Mouse (Mus musculus) hindbrain, postnatal 0 days (tissue): ENCODE results near the gene Col4a2. TPM values are rescaled to one million over a fixed set of nuclear protein-coding genes. Genes with fewer than 3 reads are reported as not detected.

Experiments used
- ATAC-seq: fragments of 200-750 bp; cut with Nextera tagmentation; 2 replicates; pipeline ENCODE4 v1.8.0; 2017; ENCODE audit warnings: mild to moderate bottlenecking, moderate TSS enrichment, moderate library complexity
- DNase-seq: peaks from one replicate; pipeline ENCODE4 v3.0.0-alpha.2; 2015; ENCODE audit warnings: low spot score
- H3K27ac ChIP-seq: fragments of 300-500 bp; sonication (generic); 2 replicates; pipeline ENCODE4 v1.5.1; 2014; ENCODE audit warnings: mild to moderate bottlenecking
- H3K27me3 ChIP-seq: fragments of 300-500 bp; sonication (generic); 2 replicates; pipeline ENCODE4 v1.6.1; 2014; ENCODE audit warnings: low read length, mixed read lengths; ENCODE audit not compliant: insufficient read depth
- H3K36me3 ChIP-seq: fragments of 300-500 bp; sonication (generic); 2 replicates; pipeline ENCODE4 v1.6.1; 2014; ENCODE audit warnings: low read length, mixed read lengths; ENCODE audit not compliant: insufficient read depth
- H3K4me1 ChIP-seq: fragments of 300-500 bp; sonication (generic); 2 replicates; pipeline ENCODE4 v1.6.1; 2014; ENCODE audit warnings: antibody characterized with exemption, low read length, mixed read lengths; ENCODE audit not compliant: insufficient read depth
- H3K4me2 ChIP-seq: fragments of 300-500 bp; sonication (generic); 2 replicates; pipeline ENCODE4 v1.6.1; 2014; ENCODE audit warnings: low read depth, mild to moderate bottlenecking, low read length, moderate library complexity, mixed read lengths
- H3K4me3 ChIP-seq: fragments of 300-500 bp; sonication (generic); 2 replicates; pipeline ENCODE4 v1.5.1; 2014; ENCODE audit warnings: low read length
- H3K9ac ChIP-seq: fragments of 300-500 bp; sonication (generic); replicated peaks from 2 replicates; pipeline ENCODE4 v1.6.1; 2014; ENCODE audit warnings: mild to moderate bottlenecking, low read length, moderate library complexity, mixed read lengths
- H3K9me3 ChIP-seq: fragments of 300-500 bp; sonication (generic); 2 replicates; pipeline ENCODE4 v1.6.1; 2016; ENCODE audit warnings: low read length, mixed read lengths
- CTCF ChIP-seq: IDR thresholded peaks from 2 replicates; pipeline ENCODE4 v1.5.1; 2016; ENCODE audit warnings: antibody characterized with exemption, control low read depth, low read depth
- WGBS: fragments of 180-500 bp; shearing (Covaris S2); extraction: QIAGEN DNeasy Blood & Tissue Kit; methylation state at CpG from one replicate; pipeline ENCODE4 v1.1.7; 2014; 5-methylcytosine and 5-hydroxymethylcytosine counted together
- polyA plus RNA-seq: library from polyadenylated mRNA; unstranded; fragments of >200 nt; fragmentation: Nextera tagmentation; extraction: Ambion mirVana; gene quantifications from 2 replicates; pipeline ENCODE4 v1.2.1, GENCODE M21; 2015
- total RNA-seq: library from RNA; depleted of rRNA; stranded (reverse); fragments of >200 nt; gene quantifications from 2 replicates; pipeline ENCODE4 v1.2.3, GENCODE M21; 2014

Col4a2 gene
- total and polyA plus RNA-seq, 2 experiments from 2014 or later, result 27.8 to 76.6 TPM

DNA sequence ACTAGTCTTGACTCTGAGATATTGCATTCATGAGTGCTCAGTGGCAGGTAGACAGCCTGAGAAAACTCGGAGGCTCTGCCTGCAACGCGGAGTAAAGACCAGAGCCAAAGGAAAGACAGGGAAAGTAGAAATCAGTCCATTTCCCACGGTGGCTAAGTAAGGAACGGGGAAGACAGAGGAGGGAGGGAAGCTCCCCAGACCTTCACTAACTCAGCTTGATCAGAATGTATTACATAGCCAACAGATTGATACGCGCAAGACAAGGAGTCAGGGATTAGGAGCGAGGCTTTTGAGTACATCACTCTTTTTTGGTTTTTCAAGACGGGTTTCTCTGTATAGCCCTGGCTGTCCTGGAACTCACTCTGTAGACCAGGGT is 164.6 kb downstream of the Col4a2 start:
- ATAC-seq, result no peak
- TF ChIP-seq CTCF, result no peak

GRCm38 (mm10) chr8:11477811-11478761 is 165.5 kb downstream of the Col4a2 start, which contains the start of gene Rab20:
Rab20 (minus strand) TSS chr8:11478710.
- no peaks in the 10 kb centered on the region for H3K36me3 ChIP-seq
- under 1% methylated on average over 53 of the region's 69 CpGs for WGBS
- peaks cover 9% of the 10 kb centered on the region for H3K4me1 ChIP-seq
- peak within 1 kb of the TSS; percentile 44 for H3K9ac ChIP-seq
- no peak for TF ChIP-seq CTCF
- ATAC-seq (peak; percentile 82), DNase-seq (peak; percentile 50)
- H3K27me3 ChIP-seq, result peaks cover 46% of the 10 kb centered on the region
- peak within 1 kb of the TSS; percentile 47 for H3K4me3 ChIP-seq
- H3K27ac ChIP-seq, result no peak within 1 kb of the TSS
- peak within 1 kb of the TSS; percentile 98 for H3K4me2 ChIP-seq
- no peaks in the 10 kb centered on the region for H3K9me3 ChIP-seq

More for the DNA sequence above, 164.6 kb downstream of the Col4a2 start:
- no peak overlapping the region for H3K27ac ChIP-seq
- H3K4me3 ChIP-seq, result no peak overlapping the region; the same call in 1 of the 2 replicates
- peaks cover 9% of the 10 kb centered on the region for H3K4me1 ChIP-seq
- no peak for DNase-seq
- H3K9ac ChIP-seq, result no peak overlapping the region
- peaks cover 46% of the 10 kb centered on the region for H3K27me3 ChIP-seq
- no peaks in the 10 kb centered on the region for H3K36me3 ChIP-seq
- WGBS, result 7% methylated on average over 9 of the region's 9 CpGs
- H3K9me3 ChIP-seq, result no peaks in the 10 kb centered on the region
- peak overlapping the region; percentile 98; the same call in 1 of the 2 replicates for H3K4me2 ChIP-seq

DNA sequence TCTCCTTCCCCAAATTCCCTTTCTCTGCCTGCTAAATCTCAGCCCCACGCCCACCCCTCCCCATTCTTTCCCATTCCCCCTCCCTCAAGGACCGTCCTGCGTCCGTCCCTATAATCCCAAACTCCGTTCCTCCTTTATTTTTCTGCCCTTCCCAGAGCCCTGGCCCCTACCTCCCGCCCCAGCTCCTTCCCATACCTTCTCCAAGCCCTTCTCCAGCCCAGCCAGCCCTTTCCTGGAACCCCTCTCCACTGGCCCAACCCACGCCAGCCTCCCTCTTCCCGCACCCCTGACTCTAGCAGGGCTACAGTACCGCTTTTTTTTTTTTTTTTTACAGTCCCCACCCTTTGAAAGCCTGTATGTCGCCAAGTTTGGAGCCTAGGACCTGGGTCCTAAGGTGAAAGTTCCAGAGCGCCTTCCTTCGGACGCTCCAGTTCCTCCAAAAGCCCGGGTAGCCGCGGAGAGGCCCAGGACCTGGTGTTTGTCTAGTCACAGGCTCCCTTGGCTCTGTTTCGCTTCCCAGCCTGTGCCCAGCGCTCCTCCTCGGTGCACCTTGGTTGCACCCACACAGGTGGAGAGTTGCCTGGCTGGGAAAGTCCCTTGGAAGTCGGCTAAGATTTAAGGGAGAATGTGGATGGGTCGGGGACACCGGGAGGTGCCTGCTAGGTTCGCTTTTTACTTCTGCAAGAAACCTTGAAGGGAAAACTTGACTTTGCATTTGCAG is 166.4 kb downstream of the Col4a2 start:
- Histone ChIP-seq H3K4me2 (peak overlapping the region; percentile 98), H3K9me3 (no peaks in the 10 kb centered on the region), H3K27me3 (peaks cover 46% of the 10 kb centered on the region), H3K36me3 (no peaks in the 10 kb centered on the region), H3K27ac (no peak overlapping the region), H3K4me3 (peak overlapping the region; percentile 47), H3K9ac (no peak overlapping the region), H3K4me1 (peaks cover 9% of the 10 kb centered on the region)
- DNase-seq, result no peak
- ATAC-seq, result peak; percentile 24; the same call in 1 of the 2 replicates
- no peak for TF ChIP-seq CTCF
- 4% methylated on average over 23 of the region's 23 CpGs for WGBS

DNA sequence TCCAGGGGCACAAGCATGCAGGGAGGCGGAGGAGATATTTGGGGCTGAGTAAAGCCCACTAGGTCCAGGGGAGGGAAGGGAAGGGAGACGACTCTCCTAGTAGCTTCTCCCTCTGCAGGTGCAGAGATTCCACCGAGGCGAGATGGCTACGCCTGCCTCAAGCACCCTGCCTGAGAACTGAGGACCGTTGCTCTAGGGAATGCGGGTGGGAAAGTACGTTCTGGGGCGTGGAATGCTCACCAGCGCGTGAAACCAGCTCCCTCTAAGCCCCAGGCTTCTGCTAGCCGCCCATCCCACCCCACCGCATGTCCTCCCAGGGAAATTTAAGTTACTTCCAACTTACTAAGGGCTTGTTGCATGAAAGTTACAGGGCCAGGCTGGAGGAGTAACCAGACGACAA is 167.0 kb downstream of the Col4a2 start:
- WGBS, result 19% methylated on average over 14 of the region's 14 CpGs
- DNase-seq, result no peak
- no peak for TF ChIP-seq CTCF

GRCm38 (mm10) chr8:11481876-11482275 is 169.3 kb downstream of the Col4a2 start:
- H3K9me3 ChIP-seq, result no peaks in the 10 kb centered on the region
- no peak for TF ChIP-seq CTCF
- H3K4me2 ChIP-seq, result no peak overlapping the region
- DNase-seq (no peak), ATAC-seq (no peak)
- no peak overlapping the region for H3K27ac ChIP-seq
- no peaks in the 10 kb centered on the region for H3K36me3 ChIP-seq
- H3K4me3 ChIP-seq, result no peak overlapping the region
- no peak overlapping the region for H3K9ac ChIP-seq
- H3K4me1 ChIP-seq, result peaks cover 9% of the 10 kb centered on the region
- H3K27me3 ChIP-seq, result peaks cover 27% of the 10 kb centered on the region
- WGBS, result 58% methylated on average over 3 of the region's 3 CpGs

More for the DNA sequence above, 167.0 kb downstream of the Col4a2 start:
- H3K9me3 ChIP-seq, result no peaks in the 10 kb centered on the region
- H3K9ac ChIP-seq, result no peak overlapping the region
- ATAC-seq, result no peak
- H3K27ac ChIP-seq, result no peak overlapping the region
- H3K4me3 ChIP-seq, result no peak overlapping the region
- H3K27me3 ChIP-seq, result peaks cover 41% of the 10 kb centered on the region
- H3K4me1 ChIP-seq, result peaks cover 9% of the 10 kb centered on the region
- no peaks in the 10 kb centered on the region for H3K36me3 ChIP-seq
- H3K4me2 ChIP-seq, result no peak overlapping the region

DNA sequence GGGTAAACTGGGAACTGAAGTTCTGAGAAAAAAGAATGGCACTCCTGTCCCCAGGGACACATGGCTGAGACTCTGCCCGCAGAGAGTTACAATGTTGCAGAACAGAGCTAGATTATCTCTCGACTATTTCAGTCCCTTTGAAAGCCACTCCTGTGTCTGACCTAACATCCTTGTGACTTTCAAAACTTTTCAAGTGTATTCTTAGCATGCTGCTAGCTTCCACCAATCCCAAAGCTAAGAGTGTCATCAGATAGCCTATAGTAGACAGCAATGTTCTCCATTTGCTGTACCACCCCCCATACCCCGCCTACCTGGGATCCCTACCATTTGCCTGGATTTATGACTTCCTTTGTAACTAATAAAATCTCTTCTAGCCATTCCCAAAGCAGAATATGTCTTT is 169.9 kb downstream of the Col4a2 start:
- no peak for ATAC-seq
- Histone ChIP-seq H3K4me3 (no peak overlapping the region), H3K9me3 (no peaks in the 10 kb centered on the region), H3K4me2 (no peak overlapping the region), H3K27me3 (peaks cover 25% of the 10 kb centered on the region), H3K27ac (no peak overlapping the region), H3K36me3 (no peaks in the 10 kb centered on the region), H3K9ac (no peak overlapping the region), H3K4me1 (peaks cover 9% of the 10 kb centered on the region)
- DNase-seq, result no peak
- WGBS, result 63% methylated on average over 3 of the region's 3 CpGs
- TF ChIP-seq CTCF, result no peak
